Mouse (Mus musculus) mouse embryonic stem cell (cell line): ENCODE measurements at regions not wholly inside any gene's neighbourhood (a gene's known extent, or its start where the extent isn't known, plus 50 kb on each side); places are given as distances from the start of the nearest gene placed in this dataset.

Source experiments
- in situ Hi-C, 2 experiments: fragments of 300-500 bp; cut with MboI; formaldehyde crosslinking; loops; 1 replicate in 1 of 2; 3 replicates in 1 of 2; pipeline ENCODE4 v1.14.3; 2019 to 2020; ENCODE audit warnings: low sequenced_read_pairs in 2 of 2, low pct_unique_long_range_greater_than_20kb in 1 of 2, mixed read lengths in 1 of 2; ENCODE audit not compliant: unreplicated experiment in 1 of 2

- in situ Hi-C loops = no loop called here
These were observed 127.9 kb downstream of the Opa1 start for GRCm38 (mm10) chr16:29706996-29707395.

DNA sequence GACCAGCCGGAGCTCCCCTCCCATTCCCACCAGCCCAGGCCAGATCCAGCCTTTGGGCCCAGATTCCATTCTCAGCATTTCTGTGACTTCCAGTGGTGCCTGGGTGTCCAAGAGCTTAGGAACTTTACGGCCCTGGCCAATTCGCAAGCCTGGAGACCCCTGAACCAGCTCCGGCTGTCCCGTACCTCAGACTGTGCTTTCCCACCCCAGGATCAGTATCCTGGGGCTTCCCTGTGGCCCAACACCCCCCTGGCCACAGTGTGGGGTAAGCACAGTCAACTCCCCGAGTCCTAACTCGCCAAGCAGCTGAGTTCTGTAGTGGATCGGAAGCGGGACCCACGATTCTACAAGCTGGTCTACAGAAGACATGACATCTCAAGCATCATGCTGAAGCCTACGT, 128.5 kb downstream of the Opa1 start:
- in situ Hi-C loops = no loop called here

DNA sequence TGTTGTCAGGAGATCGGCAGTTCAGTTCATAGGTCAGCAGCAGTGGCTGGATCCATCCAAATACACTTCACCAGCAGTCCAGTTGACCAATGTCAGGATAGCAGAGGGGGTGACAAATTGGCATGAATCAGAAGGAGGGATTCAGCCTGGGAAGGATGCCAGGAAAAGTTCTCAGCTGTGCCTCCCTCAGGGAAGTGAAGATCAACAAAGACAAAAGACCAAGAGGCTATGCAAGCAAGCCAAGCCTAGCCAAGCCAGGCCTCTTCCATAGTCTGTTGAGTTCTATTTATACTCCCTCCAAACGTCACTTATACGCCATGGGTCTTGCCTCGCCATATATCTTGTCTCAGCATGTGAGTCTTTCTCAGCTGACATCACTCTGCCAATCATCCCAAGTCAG, 129.9 kb downstream of the Opa1 start:
- in situ Hi-C loops = no loop called here

DNA sequence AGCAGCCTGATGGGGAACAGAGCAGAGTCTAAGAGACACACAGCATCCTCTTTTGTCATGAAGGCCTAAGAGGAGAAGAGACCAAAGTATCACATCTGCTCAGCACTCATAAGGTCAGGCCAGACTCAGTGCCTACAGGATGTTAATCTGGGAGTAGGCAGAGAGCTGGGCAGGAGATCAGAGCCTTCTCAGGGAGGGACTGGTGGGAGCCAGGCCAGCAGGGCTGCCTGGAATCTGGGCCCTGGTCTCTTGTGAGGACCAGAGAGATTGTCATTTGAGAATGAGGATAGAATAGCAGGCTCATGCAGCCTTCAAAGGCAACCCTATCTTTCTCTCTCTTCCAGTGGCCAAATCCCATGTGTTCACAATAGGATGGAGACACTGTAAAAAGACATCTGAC, 132.3 kb downstream of the Opa1 start:
- in situ Hi-C loops = no loop called here

- in situ Hi-C loops = no loop called here
These were observed 133.0 kb downstream of the Opa1 start for GRCm38 (mm10) chr16:29711912-29712681.

- in situ Hi-C loops = no loop called here
These were observed 135.5 kb downstream of the Opa1 start for GRCm38 (mm10) chr16:29714612-29715127.

DNA sequence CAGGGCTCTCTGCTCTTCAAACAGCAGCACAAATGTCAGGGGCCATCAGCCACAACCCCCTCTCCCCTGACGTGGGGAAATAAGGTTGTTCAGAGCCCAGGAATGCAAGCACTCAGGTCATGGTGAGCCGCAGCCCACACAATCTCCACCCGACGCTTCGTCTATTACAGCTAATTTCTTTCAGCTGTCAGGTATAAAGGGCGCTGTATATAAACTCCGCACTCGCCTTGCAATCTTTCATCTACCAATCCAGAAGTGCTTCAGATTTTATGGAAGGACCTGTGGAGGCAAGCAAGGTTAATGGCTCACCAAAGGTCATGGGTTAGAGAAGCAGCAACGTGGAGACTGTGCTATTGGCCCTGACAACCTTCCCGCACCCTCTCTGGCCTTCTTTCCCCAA, 139.8 kb downstream of the Opa1 start:
- in situ Hi-C loops = no loop called here

DNA sequence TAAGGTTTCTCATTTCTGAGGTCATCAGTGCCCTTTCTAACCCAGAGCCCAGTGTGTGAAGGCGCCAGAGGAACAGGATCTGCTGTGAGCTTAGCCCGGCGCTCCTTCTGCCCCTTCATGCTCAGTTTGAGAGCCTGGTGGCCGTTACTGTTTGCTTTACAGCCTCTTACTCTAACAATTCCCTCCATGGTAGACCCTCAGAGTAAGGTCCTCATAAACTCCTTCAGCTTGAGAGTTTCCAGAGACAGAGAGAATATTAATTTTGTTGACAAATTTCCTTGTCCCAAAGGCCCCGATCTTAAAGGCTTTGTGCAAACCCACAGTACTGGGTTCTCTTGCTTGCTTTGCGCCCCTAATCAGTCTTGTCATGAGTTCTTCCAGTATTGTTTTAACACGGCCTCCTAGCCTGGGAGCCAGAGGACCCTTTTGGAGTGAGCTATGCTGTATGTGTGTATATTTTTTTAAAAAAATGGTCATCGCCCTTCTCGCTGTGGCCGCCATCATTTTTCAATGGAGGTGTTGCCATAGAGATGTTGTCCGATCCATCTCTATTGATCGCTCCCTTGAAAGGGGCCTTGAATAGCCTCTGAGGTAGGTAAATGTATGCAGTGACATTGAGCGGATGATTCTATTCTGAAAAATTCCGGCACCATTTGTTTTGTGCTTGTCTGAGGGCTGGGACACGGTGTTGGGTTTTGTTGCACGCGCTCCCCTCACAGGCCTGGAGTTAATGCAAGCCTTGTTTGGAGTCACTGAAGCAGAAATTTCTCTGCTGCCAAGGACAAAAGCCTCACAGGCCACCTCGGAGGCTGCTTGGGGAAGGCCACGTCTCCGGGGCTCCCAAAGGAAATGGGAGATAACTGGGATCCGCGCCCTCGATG, 140.7 kb downstream of the Opa1 start:
- in situ Hi-C loops = no loop called here

DNA sequence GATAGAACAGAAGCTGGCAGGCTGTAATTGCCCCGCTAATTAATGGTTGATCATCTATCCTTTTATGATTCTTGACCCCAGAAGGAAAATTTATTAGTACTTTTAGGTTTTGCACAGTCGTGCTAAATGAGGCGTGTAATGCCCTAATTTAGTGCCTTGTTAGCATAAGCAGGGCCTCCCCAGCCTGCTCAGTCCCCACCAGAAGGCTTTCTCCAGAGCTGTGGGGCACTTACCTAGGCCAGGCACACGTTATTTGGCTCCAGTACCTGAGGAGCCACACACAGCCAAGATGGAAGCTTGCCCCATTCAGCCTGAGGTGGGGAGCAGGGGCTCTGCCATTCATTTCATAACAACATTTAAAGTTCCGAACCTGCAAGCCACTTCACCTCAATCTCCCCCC, 146.0 kb downstream of the Opa1 start:
- in situ Hi-C loops = no loop called here

DNA sequence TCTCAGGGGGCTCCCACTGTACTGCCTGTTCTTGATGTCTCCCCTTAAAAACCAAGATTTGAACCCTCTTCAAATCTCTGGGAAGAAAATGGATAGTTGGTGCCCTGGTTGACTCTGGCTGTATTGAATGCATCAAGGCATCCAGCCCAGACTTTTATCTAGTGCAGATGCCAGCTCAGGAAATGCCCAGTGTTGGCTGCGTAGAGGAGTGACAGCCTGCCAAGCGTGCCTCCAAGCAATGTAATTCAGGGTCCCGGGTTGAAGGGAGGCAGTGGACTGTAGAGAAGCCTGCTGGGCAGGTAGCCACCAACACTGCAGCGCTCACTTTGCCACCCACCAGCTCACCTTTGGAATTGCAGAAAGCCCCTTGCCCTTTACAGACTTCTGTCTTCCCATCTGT, 146.4 kb downstream of the Opa1 start:
- in situ Hi-C loops = no loop called here

DNA sequence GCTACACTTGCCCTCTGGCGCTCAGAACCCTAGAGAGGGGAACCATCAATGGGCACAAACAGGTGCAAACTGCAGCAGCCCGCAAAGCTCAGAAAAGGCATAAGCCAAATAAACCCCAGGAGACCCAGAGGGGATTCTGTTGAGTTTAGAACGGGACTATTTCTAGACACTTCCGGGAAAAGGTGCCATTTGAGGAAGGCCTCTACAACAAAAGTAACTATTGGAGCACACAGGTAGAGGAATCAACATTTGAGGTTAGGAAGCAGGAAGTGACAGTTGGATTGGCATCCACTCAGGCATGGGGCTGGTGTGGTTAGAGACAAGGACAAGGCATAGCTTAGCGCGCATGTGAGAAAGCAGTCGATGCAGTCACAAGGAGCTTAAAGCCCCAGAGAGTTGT, 148.3 kb downstream of the Opa1 start:
- in situ Hi-C loops = no loop called here

- in situ Hi-C loops = no loop called here
These were observed 149.8 kb downstream of the Opa1 start for GRCm38 (mm10) chr16:29728769-29729481.

DNA sequence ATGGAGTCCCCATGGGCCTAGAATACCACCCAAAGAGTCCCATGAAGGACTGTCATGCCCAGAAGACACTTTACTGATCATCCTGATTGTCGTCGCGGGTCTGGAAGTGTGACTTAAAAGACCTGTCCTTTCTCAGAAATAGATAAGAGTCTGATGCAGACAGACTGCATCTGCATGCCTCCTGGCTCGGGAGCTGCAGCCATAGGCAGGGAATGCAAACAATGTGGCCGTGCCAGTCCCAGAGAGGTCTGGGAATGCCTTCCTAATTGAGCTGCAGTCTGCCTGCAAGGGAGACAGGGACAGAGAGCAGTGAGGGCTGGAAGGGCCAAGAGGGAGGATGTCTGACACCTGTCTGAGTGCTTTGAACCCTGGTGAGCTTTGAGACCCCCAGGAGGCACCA, 150.9 kb downstream of the Opa1 start:
- in situ Hi-C loops = loop anchor here in 1 of 2 experiments (10.0 kb wide), 1 partner anchor 485 kb away; no protein-coding TSS in a partner anchor

DNA sequence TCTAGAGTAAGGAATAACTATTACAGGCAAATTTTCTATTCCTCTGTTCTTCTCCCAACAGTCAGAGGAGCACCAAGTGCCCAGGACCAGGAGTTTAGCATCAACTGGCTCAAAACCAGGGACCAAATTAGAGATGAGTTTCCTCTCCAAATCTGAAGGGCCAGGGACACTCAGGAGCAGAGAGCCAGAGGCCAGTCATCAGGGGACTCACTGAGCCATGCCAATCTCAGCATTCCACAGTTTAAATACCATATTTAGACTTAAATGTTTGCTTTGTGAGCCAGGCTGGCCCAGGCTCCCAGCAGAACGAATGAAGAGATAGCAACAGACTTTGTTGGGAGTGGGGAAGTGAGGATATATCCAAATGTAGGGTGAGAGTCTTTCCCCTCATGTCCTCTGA, 153.8 kb downstream of the Opa1 start:
- in situ Hi-C loops = loop anchor here in 1 of 2 experiments (10.0 kb wide), 1 partner anchor 482 kb away; no protein-coding TSS in a partner anchor

DNA sequence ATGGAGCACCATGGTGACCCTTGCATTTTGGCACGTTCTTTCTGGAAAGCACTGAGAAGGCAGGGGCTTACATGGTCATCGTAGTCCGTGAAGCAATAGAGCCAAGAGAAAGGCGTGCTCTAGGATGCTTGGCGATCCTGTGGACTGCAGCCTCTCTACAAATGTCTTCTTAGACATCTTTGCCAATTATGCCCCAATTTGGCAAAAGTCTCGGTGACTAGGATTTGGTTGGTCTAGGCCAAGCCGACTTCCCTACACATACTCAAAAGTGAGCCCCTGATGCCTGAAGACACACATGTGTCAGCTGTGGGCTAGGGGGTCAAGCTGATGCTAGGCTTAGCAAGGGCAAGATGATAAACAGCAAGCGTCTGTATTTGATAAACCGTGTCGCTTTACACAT, 154.7 kb downstream of the Opa1 start:
- in situ Hi-C loops = loop anchor here in 1 of 2 experiments (10.0 kb wide), 1 partner anchor 481 kb away; no protein-coding TSS in a partner anchor

DNA sequence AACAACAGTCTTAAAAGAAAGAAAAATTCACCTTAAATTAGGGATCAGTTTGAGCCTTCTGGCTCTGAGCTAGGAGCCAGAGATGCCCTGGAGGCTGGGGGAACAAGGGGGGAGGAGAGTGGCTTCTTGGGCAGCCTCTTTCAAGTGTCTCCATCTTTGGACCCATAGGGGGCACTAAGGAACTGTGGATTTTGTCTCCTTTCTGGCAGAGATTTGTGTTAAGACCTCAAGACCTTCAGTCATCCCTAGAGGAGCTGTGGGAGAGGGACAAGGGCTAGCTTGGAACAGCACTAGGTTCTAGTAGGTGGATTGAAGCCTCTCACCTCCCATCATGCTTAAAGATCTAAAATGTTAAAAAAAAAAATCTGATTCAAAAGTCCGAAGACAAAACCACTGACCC, 155.2 kb downstream of the Opa1 start:
- in situ Hi-C loops = loop anchor here in 1 of 2 experiments (10.0 kb wide), 1 partner anchor 480 kb away; no protein-coding TSS in a partner anchor

- in situ Hi-C loops = loop anchor here in 1 of 2 experiments (10.0 kb wide), 1 partner anchor 480 kb away; no protein-coding TSS in a partner anchor
These were observed 155.7 kb downstream of the Opa1 start for GRCm38 (mm10) chr16:29734738-29735250.

GRCm38 (mm10) chr16:29735371-29736008, 156.4 kb downstream of the Opa1 start:
- in situ Hi-C loops = loop anchor here in 1 of 2 experiments (10.0 kb wide), 1 partner anchor 479 kb away; no protein-coding TSS in a partner anchor
